Mouse (Mus musculus) heart, adult 9 months (tissue): ENCODE data around the gene Gnpat.
"Not testable (repeated sequence)": the region's sequence is repeated elsewhere in the genome, so short reads cannot be mapped to it uniquely, and the experiment has no call there.

Source experiments
- DNase-seq, 2 experiments: peaks; one replicate each; pipeline ENCODE4 v3.0.0; 2022; ENCODE audit warnings: low spot score in 2 of 2

Gnpat gene

GRCm38 (mm10) chr8:124842929-124843328, 19.9 kb upstream of the Gnpat start:
- not testable (repeated sequence) for DNase-seq

GRCm38 (mm10) chr8:124845131-124845530, 17.7 kb upstream of the Gnpat start:
- DNase-seq, result no peak

DNA sequence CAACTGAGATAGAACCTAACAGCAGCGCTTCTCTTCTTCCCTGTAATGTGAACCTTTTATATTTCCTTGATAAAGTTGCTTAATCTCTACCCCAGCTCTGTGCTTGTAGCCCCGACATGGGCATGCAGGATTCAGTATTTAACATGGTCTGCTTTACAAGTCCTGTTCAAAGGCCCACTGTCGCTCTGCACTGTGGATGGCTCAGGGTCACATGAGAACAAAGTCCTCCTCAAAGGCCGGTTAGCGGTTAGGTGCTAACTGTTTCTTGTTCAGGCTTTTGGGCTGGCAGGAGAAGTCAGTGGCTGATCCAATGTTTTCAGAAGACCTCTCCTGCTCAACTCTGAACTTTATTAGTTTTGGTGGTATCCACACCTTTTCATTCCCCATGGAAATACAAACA, 17.3 kb upstream of the Gnpat start:
- DNase-seq, result no peak

DNA sequence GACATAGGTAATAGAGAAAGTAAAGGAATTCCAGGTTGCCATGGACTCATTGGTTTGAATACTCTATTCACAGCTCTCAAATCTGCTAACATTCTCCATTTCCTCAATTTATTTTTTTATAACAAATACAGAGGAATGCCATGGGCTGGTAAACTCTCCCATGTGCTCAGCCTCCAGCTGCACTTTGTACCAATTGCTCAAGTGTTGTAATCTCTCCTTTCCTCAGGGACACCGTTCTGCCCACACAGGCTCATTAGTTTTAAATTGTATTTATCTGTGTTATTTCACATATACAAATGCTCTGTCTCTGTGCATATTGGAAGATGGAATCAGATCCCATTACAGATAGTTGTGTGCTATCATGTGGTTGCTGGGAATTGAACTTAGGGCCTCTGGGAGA, 9.3 kb upstream of the Gnpat start:
- no peak for DNase-seq

- DNase-seq, result no peak
These were observed 3.4 kb upstream of the Gnpat start for GRCm38 (mm10) chr8:124859466-124859865.

DNA sequence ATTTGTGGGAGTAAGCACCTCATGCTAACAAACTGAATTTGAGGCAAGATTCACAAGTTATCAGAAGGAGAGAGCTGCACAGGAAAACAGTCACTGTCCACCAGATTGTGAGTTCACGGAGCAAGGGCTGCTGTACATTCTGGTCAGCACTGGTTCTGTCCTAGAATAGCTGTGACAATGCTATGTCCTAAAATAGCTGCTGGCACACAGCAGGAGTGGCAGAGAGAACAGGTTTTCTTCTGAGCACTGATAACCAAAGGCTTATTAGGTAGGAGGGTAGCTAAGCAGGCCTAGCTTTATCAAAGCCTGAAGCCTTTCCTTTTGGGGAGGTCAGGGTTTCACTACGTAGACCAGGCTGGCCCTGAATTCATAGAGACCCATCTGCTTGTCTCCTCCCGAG, 2.6 kb upstream of the Gnpat start:
- peak; percentile 50 to 67 for DNase-seq

DNA sequence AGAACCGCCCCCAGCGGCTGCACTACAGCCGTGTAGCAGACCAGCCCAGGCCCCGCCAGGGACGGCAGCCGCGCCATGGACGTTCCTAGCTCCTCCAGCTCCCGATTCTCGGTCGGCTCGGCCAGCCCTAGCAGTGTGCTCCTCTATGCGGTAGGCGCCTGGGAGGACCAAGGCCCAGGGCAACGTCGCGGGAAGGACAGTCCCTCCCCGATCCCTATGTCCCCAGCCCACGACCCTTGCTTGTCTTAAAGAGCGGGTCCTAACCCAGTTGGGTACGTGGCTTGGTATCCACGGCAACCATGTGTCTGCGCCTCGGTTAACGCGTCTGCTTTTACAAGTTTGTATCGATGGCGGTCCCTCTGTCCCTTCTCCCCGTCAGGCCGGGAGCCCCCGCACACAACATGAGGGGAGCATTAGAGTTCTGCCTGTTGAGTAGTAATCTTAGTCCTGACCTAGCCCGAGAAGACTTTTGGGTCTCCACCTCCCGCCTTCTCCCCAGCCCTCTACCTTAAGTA, 387 bp downstream of the Gnpat start:
- no peak for DNase-seq

- no peak for DNase-seq
These were observed 896 bp downstream of the Gnpat start for GRCm38 (mm10) chr8:124863729-124864128.

GRCm38 (mm10) chr8:124866669-124867068, 3.8 kb downstream of the Gnpat start:
- DNase-seq, result no peak

GRCm38 (mm10) chr8:124867126-124867525, 4.3 kb downstream of the Gnpat start:
- no peak for DNase-seq

GRCm38 (mm10) chr8:124869708-124870107, 6.9 kb downstream of the Gnpat start:
- DNase-seq, result peak in 1 of 2 experiments; percentile 33

- no peak for DNase-seq
These were observed 8.6 kb downstream of the Gnpat start for GRCm38 (mm10) chr8:124871474-124871873.

- no peak for DNase-seq
These were observed 9.2 kb downstream of the Gnpat start for GRCm38 (mm10) chr8:124872081-124872480.

GRCm38 (mm10) chr8:124872690-124873089, 9.9 kb downstream of the Gnpat start:
- peak in 1 of 2 experiments; percentile 36 for DNase-seq

DNA sequence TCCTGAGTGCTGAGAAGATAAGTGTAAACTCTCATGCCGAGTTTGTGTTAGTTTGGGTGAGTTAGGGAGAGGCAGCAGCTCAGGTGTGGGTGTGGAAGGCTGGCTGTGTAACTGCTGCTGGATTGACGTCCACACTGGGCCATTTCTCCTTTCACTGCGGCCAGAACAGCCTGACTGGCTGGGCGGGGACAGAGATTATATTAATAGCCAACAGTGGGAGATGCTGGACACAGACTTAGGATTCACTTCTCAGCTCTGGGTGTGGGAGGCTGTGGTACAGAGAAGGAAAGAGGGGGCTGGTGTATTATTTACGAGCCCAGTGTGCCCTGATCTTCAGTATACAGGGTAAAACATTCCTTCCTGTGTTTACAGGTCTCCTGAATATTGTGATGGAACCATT, 15.3 kb downstream of the Gnpat start:
- no peak for DNase-seq

GRCm38 (mm10) chr8:124878946-124879526, 16.2 kb downstream of the Gnpat start:
- no peak for DNase-seq

DNA sequence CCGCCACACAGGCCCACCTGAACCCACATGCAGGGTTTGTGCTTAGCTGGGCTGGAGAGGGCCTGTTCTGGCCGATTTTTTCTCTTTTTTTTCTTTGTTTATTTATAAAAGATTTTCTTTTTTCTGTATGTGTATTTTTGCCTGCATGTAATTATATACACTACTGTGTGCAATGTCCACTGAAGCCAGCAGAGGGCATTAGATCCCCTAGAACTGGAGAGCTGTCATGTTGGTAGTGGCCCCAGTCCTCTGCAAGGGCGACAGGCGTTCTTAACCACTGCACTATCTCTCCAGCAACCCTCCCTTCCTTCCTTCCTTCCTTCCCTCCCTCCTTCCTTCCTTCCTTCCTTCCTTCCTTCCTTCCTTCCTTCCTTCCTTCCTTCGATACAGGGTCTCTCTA, 25.6 kb downstream of the Gnpat start:
- DNase-seq, result no peak

GRCm38 (mm10) chr8:124892596-124892995, 29.8 kb downstream of the Gnpat start:
- no peak for DNase-seq

- DNase-seq, result no peak
These were observed 33.3 kb downstream of the Gnpat start for GRCm38 (mm10) chr8:124896010-124896631.

- DNase-seq, result peak; percentile 75 to 82
These were observed 34.0 kb downstream of the Gnpat start for GRCm38 (mm10) chr8:124896632-124897385.

DNA sequence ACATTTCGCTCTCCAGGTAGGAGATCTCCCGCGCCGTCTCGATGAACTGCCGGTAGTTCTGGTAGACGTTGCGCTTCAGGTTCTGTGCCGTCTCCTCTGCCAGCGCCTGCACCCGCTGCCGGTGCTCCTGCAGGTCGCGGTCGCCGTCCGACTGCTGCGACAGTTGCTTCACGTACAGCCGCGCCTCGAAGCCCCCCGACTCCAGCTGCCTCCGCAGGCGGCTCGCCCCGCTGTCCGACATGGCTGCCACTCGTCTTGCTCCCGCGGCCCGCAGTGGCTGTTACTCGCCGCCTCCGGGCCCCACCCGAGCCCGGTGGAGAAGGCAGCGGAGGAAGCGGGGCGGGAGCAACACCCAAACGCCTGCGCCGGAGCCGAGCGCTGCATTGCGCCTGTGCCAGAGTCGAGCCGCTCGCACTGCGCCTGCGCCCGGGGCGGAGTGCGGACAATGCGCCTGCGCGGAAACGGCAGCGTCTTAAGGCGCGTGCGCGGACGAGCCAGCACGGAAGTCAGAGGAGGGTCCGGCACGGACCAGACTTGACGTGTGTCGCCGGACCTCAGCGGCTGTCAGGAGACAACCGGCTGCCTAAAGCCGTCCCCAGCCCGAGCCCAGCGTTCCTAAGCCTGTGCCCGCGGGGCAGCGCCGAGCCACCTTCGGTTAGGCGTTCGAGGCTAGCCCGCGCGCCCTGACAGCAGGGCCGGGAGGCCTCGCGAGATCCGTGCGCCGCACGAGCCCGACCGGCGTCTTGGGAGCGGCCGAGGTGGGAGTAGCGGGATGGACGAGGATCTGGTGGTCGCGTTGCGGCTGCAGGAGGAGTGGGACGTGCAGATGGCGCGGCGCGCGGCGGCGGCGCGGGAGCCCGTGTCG, 34.8 kb downstream of the Gnpat start, which contains the start of the genes Exoc8 and Sprtn:
Exoc8 (minus strand) TSS at position 320 of the 865 bp plus-strand sequence.
Sprtn (plus strand) TSS at position 501 of the 865 bp plus-strand sequence.
- peak; percentile 96 for DNase-seq
